Mouse (Mus musculus) layer of hippocampus, adult 6 months (tissue): ENCODE results near the gene Angptl2. TPM values are rescaled to one million over a fixed set of nuclear protein-coding genes. Genes with fewer than 3 reads are reported as not detected.

Experiments
- long read RNA-seq, 2 experiments: library from polyadenylated mRNA; unstranded; transcript quantifications; one replicate each; pipeline ENCODE4 v2.0.0; 2019 to 2020
- polyA plus RNA-seq: library from polyadenylated mRNA; unstranded; fragments of <200 nt; fragmentation: Nextera tagmentation; gene quantifications from 2 replicates; pipeline ENCODE4 v1.2.3, GENCODE M21; 2021

Gene Angptl2
- polyA plus RNA-seq: 0.88 and 3.1 TPM in 2 replicates
- long read RNA-seq, experiment 1, partial matches to known transcripts: 0 of 3 reads
- long read RNA-seq, experiment 1, other reads (novel, unspliced or antisense): 1 of 3 reads
- long read RNA-seq, experiment 2, transcript Angptl2-201 (5 exons, 3,339 nt): major isoform, 8 of 13 reads
- long read RNA-seq, experiment 2, partial matches to known transcripts: 0 of 13 reads
- long read RNA-seq, experiment 2, other reads (novel, unspliced or antisense): 5 of 13 reads

DNA sequence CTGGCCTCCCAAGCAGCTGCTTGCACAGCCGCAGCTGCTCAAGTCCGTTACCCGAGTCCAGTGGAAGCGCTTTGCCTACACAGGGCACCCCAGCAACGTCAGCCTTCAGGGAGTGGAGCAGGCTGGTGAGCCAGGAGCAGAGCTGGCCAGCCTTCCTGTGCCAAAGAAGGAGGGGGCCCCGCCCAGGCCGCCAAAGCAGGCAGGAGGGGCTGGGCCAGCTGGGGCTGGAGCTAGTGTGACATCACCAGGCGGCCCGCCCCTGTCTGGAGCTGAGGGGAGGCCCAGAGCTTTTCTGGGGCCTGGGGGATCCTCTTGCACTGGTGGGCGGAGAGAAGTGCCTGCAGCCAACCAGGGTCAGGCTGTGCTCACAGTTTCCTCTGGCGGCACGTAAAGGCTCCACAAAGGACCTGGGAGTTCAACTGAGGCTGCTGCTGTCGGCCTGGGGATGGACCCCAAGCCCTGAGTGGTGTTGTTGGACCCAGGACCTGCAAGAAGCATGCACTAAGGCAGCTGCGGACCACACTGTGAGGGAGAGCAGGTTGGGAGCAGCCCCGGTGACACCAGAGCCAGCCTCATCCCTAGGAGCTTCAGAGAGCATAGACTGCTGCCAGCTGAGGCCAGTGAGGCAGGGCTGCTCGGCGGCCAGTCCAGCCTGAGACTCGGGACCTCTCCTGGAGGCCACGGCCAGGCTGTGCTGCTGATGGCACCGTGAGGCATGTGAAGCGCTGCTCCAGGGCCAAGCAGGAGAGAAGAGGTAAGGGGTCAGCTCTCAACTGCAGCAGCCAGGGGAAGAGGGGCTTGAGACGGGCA, at the start of gene Angptl2:
Gene Angptl2, plus strand, starts transcription at position 370 of the 810 bp plus-strand sequence.

Other genes starting within 250 kb of the Angptl2 start
- gene Slc2a8, start 234.0 kb upstream of the Angptl2 start, polyA plus RNA-seq: 27.9 and 30.1 TPM in 2 replicates
- gene Garnl3, start 84.4 kb upstream of the Angptl2 start, polyA plus RNA-seq: 16.6 and 19.8 TPM in 2 replicates
- gene Ralgps1, start 155.4 kb downstream of the Angptl2 start, polyA plus RNA-seq: 14.0 and 15.0 TPM in 2 replicates
- 0.84 and 0.85 TPM in 2 replicates for gene Zbtb34, start 215.3 kb downstream of the Angptl2 start, polyA plus RNA-seq